Mouse (Mus musculus) forebrain, embryonic 10.5 days (tissue): ENCODE results near the gene Runx2. TPM values are rescaled to one million over a fixed set of nuclear protein-coding genes. Genes with fewer than 3 reads are reported as not detected.

Experiments
- DNase-seq: peaks from one replicate; pipeline ENCODE4 v3.0.0-alpha.2; 2017; ENCODE audit warnings: low spot score; ENCODE audit errors: extremely low spot score
- H3K27ac ChIP-seq: fragments of 300-500 bp; sonication (generic); 2 replicates; pipeline ENCODE4 v1.5.1; 2016; ENCODE audit warnings: mild to moderate bottlenecking
- H3K27me3 ChIP-seq: fragments of 300-500 bp; sonication (generic); 2 replicates; pipeline ENCODE4 v1.6.1; 2016; ENCODE audit warnings: mild to moderate bottlenecking; ENCODE audit not compliant: poor library complexity, severe bottlenecking
- H3K36me3 ChIP-seq: fragments of 300-500 bp; sonication (generic); replicated peaks from 2 replicates; pipeline ENCODE4 v1.6.1; 2016; ENCODE audit warnings: mild to moderate bottlenecking, moderate library complexity
- H3K4me1 ChIP-seq: fragments of 300-500 bp; sonication (generic); 2 replicates; pipeline ENCODE4 v1.6.1; 2016
- H3K4me3 ChIP-seq: fragments of 300-500 bp; sonication (generic); 2 replicates; pipeline ENCODE4 v1.5.1; 2016; ENCODE audit warnings: mild to moderate bottlenecking, moderate library complexity
- H3K9me3 ChIP-seq: fragments of 300-500 bp; sonication (generic); 2 replicates; pipeline ENCODE4 v1.6.1; 2016; ENCODE audit warnings: mild to moderate bottlenecking, moderate library complexity
- WGBS: fragments of 180-500 bp; shearing (Covaris S2); methylation state at CpG from one replicate; pipeline ENCODE4 v1.1.7; 2016; 5-methylcytosine and 5-hydroxymethylcytosine counted together
- polyA plus RNA-seq: library from polyadenylated mRNA; unstranded; fragments of >200 nt; fragmentation: Nextera tagmentation; extraction: Ambion mirVana; gene quantifications from 2 replicates; pipeline ENCODE4 v1.2.1, GENCODE M21; 2016

Runx2 gene
- polyA plus RNA-seq, 1 experiment from 2014 or later: 0.30 TPM

- WGBS: 92% methylated on average over 16 of the region's 16 CpGs
- no peak overlapping the region for H3K4me3 ChIP-seq
- no peak for DNase-seq
- no peaks in the 10 kb centered on the region for H3K4me1 ChIP-seq
- H3K27ac ChIP-seq: no peak overlapping the region
- H3K9me3 ChIP-seq: no peaks in the 10 kb centered on the region
- no peaks in the 10 kb centered on the region for H3K36me3 ChIP-seq
- peaks cover 21% of the 10 kb centered on the region for H3K27me3 ChIP-seq
Measured at GRCm38 (mm10) chr17:44724805-44725480, 89.7 kb downstream of the Runx2 start.

- H3K9me3 ChIP-seq: no peaks in the 10 kb centered on the region
Measured at GRCm38 (mm10) chr17:44724255-44724654, 90.3 kb downstream of the Runx2 start.

GRCm38 (mm10) chr17:44722103-44722792, 92.3 kb downstream of the Runx2 start:
- peaks cover 15% of the 10 kb centered on the region for H3K4me1 ChIP-seq
- H3K4me3 ChIP-seq: no peak overlapping the region
- 78% methylated on average over 8 of the region's 8 CpGs for WGBS
- H3K27ac ChIP-seq: no peak overlapping the region
- H3K9me3 ChIP-seq: no peaks in the 10 kb centered on the region
- no peak for DNase-seq
- H3K36me3 ChIP-seq: no peaks in the 10 kb centered on the region
- 0 out of 2 replicates have a peak, but pooled peaks cover 3% of the 10 kb centered on the region for H3K27me3 ChIP-seq

More at GRCm38 (mm10) chr17:44724255-44724654, 90.3 kb downstream of the Runx2 start:
- Histone ChIP-seq H3K27ac (no peak overlapping the region), H3K36me3 (no peaks in the 10 kb centered on the region), H3K27me3 (peaks cover 14% of the 10 kb centered on the region; the same call in 1 of the 2 replicates), H3K4me1 (no peaks in the 10 kb centered on the region), H3K4me3 (no peak overlapping the region)
- 89% methylated on average over 11 of the region's 11 CpGs for WGBS
- no peak for DNase-seq

GRCm38 (mm10) chr17:44718591-44718990, 96.0 kb downstream of the Runx2 start:
- Histone ChIP-seq H3K4me1 (peaks cover 17% of the 10 kb centered on the region), H3K27me3 (0 out of 2 replicates have a peak, but pooled peaks cover 3% of the 10 kb centered on the region), H3K4me3 (no peak overlapping the region), H3K9me3 (no peaks in the 10 kb centered on the region), H3K36me3 (no peaks in the 10 kb centered on the region), H3K27ac (no peak overlapping the region)
- WGBS: 64% methylated on average over 6 of the region's 6 CpGs
- no peak for DNase-seq

GRCm38 (mm10) chr17:44718036-44718435, 96.6 kb downstream of the Runx2 start:
- no peak overlapping the region for H3K4me3 ChIP-seq

GRCm38 (mm10) chr17:44714116-44714515, 100.5 kb downstream of the Runx2 start:
- no peak for DNase-seq
- Histone ChIP-seq H3K4me1 (peaks cover 22% of the 10 kb centered on the region), H3K27ac (no peak overlapping the region), H3K36me3 (no peaks in the 10 kb centered on the region), H3K27me3 (no peaks in the 10 kb centered on the region), H3K4me3 (no peak overlapping the region), H3K9me3 (no peaks in the 10 kb centered on the region)
- 96% methylated on average over 4 of the region's 4 CpGs for WGBS

More at GRCm38 (mm10) chr17:44718036-44718435, 96.6 kb downstream of the Runx2 start:
- Histone ChIP-seq H3K27me3 (0 out of 2 replicates have a peak, but pooled peaks cover 3% of the 10 kb centered on the region), H3K27ac (no peak overlapping the region), H3K4me1 (peaks cover 17% of the 10 kb centered on the region), H3K36me3 (no peaks in the 10 kb centered on the region), H3K9me3 (no peaks in the 10 kb centered on the region)
- no peak for DNase-seq
- WGBS: 34% methylated on average over 6 of the region's 6 CpGs

GRCm38 (mm10) chr17:44713404-44713803, 101.2 kb downstream of the Runx2 start:
- H3K4me3 ChIP-seq: no peak overlapping the region
- H3K36me3 ChIP-seq: no peaks in the 10 kb centered on the region
- H3K27me3 ChIP-seq: no peaks in the 10 kb centered on the region
- no peak for DNase-seq
- H3K27ac ChIP-seq: no peak overlapping the region
- WGBS: 96% methylated on average over 8 of the region's 8 CpGs
- H3K4me1 ChIP-seq: peaks cover 19% of the 10 kb centered on the region
- H3K9me3 ChIP-seq: no peaks in the 10 kb centered on the region

GRCm38 (mm10) chr17:44709516-44710252, 104.9 kb downstream of the Runx2 start:
- no peak overlapping the region for H3K27ac ChIP-seq
- H3K9me3 ChIP-seq: no peaks in the 10 kb centered on the region
- DNase-seq: no peak
- 0 out of 2 replicates have a peak, but pooled peaks cover 5% of the 10 kb centered on the region for H3K4me1 ChIP-seq
- 77% methylated on average over 11 of the region's 11 CpGs for whole genome bisulfite sequencing
- H3K27me3 ChIP-seq: no peaks in the 10 kb centered on the region
- H3K4me3 ChIP-seq: no peak overlapping the region
- H3K36me3 ChIP-seq: no peaks in the 10 kb centered on the region

- 0 out of 2 replicates have a peak, but pooled peaks cover 5% of the 10 kb centered on the region for H3K4me1 ChIP-seq
- no peak for DNase-seq
- H3K9me3 ChIP-seq: no peaks in the 10 kb centered on the region
- no peak overlapping the region for H3K4me3 ChIP-seq
- H3K27ac ChIP-seq: no peak overlapping the region
- no peaks in the 10 kb centered on the region for H3K36me3 ChIP-seq
- WGBS: 94% methylated on average over 3 of the region's 3 CpGs
- no peaks in the 10 kb centered on the region for H3K27me3 ChIP-seq
Measured at GRCm38 (mm10) chr17:44707956-44708355, 106.6 kb downstream of the Runx2 start.

GRCm38 (mm10) chr17:44706531-44706930, 108.1 kb downstream of the Runx2 start:
- Histone ChIP-seq H3K27me3 (no peaks in the 10 kb centered on the region), H3K27ac (no peak overlapping the region), H3K9me3 (no peaks in the 10 kb centered on the region), H3K4me3 (no peak overlapping the region), H3K36me3 (no peaks in the 10 kb centered on the region), H3K4me1 (peaks cover 14% of the 10 kb centered on the region; the same call in 1 of the 2 replicates)
- WGBS: 93% methylated on average over 10 of the region's 10 CpGs
- no peak for DNase-seq

GRCm38 (mm10) chr17:44702506-44703298, 111.9 kb downstream of the Runx2 start:
- no peak for DNase-seq
- Histone ChIP-seq H3K27me3 (no peaks in the 10 kb centered on the region), H3K4me1 (peaks cover 9% of the 10 kb centered on the region; the same call in 1 of the 2 replicates), H3K36me3 (no peaks in the 10 kb centered on the region), H3K27ac (no peak overlapping the region), H3K4me3 (no peak overlapping the region), H3K9me3 (no peaks in the 10 kb centered on the region)
- WGBS: 60% methylated on average over 14 of the region's 14 CpGs

- Histone ChIP-seq H3K9me3 (no peaks in the 10 kb centered on the region), H3K27me3 (no peaks in the 10 kb centered on the region), H3K4me1 (peaks cover 9% of the 10 kb centered on the region; the same call in 1 of the 2 replicates), H3K36me3 (no peaks in the 10 kb centered on the region), H3K4me3 (no peak overlapping the region), H3K27ac (no peak overlapping the region)
- 88% methylated on average over 4 of the region's 4 CpGs for WGBS
- no peak for DNase-seq
Measured at GRCm38 (mm10) chr17:44701531-44701930, 113.1 kb downstream of the Runx2 start.
